Mouse (Mus musculus): ENCODE results near the gene Oprd1. TPM values are rescaled to one million over a fixed set of nuclear protein-coding genes. Genes with fewer than 3 reads are reported as not detected.

The Oprd1 gene
- polyA plus RNA-seq, 1 experiment from 2014 or later, result 0.84 TPM

DNA sequence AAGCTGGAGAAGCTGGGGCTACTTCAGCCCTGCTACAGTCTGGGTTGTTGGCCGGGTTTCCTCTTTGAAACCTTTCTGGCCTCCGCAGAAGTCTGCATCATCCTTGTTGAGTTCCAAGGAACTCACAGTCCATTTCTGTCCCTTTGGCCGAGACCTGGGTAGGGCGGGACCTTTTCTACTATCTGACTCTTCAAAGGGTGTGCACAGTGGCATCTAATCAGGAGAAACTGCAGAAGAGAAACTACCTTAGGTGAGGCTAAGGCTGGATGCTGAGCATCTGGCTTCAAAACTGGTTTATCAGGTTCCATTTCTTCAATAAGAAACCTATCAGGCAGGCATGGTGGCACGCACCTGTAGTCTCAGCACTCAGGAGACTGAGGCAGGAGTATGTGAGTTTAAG lies 79.7 kb downstream of the Oprd1 start:
- ATAC-seq, result no peak
- Histone ChIP-seq H3K9me3 (replicated peaks; ENCODE audit: control insufficient read depth, low read length, poor library complexity, severe bottlenecking) (no peaks in the 10 kb centered on the region), H3K27me3 (ENCODE audit: control insufficient read depth, insufficient read depth, low read depth, low read length) (no peaks in the 10 kb centered on the region), H3K9ac (ENCODE audit: low read depth, low read length) (no peak overlapping the region), H3K4me2 (ENCODE audit: low read length) (no peak overlapping the region), H3K4me1 (ENCODE audit: control insufficient read depth, insufficient read depth, low read length) (peaks cover 4% of the 10 kb centered on the region; the same call in 1 of the 2 replicates), H3K27ac (ENCODE audit: low read length) (no peak overlapping the region), H3K4me3 (ENCODE audit: low read depth, low read length) (no peak overlapping the region), H3K36me3 (ENCODE audit: control insufficient read depth, insufficient read depth, low read length) (no peaks in the 10 kb centered on the region)
- 88% methylated on average over 5 of the region's 5 CpGs for WGBS

DNA sequence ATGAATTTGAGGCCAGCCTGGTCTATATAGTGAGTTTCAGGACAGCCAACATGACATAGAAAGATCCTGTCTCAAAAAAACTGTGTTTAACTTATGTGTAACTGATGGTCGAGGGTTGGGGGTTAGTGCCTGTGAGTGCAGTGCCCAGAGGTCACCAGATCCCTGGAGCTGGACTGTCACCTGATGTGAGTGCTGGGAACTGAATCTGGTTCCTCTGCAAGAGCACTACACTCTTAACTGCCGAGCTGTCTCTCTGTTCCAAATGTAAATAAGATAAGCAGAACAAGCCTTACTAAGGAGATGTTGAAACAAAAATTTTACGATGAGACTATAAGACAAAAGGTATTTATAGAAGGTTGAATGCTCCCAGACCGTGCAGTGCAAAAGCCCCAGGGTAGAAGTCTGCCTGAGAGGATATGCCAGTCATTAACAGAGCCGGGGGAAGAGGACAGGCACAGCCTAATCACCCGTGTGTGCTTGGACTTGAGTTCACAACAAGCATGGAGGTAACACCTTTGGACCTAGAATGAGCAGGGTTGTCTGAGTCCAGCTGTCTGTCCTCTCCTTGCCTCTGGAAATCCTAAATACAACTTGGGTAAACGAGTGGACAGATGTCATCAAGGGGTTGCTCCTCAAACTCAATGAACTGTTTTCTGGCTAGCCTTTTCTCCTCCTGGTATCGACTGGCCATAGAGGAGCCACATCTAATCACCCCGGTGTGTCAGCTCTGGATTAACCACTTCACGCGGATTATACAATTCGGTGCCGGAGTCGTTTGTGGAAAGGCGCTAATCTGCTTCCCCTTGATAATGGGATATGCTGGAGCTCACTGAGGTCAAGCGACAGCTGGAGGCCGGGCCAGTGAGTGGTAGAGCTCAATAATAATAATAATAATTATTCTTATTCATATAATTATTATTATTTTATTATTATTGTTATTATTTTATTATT lies 81.1 kb downstream of the Oprd1 start:
- Histone ChIP-seq H3K9ac (ENCODE audit: low read depth, low read length) (no peak overlapping the region), H3K9me3 (replicated peaks; ENCODE audit: control insufficient read depth, low read length, poor library complexity, severe bottlenecking) (no peaks in the 10 kb centered on the region), H3K27ac (ENCODE audit: low read length) (no peak overlapping the region), H3K4me1 (ENCODE audit: control insufficient read depth, insufficient read depth, low read length) (peaks cover 4% of the 10 kb centered on the region; the same call in 1 of the 2 replicates), H3K4me3 (ENCODE audit: low read depth, low read length) (no peak overlapping the region), H3K27me3 (ENCODE audit: control insufficient read depth, insufficient read depth, low read depth, low read length) (no peaks in the 10 kb centered on the region), H3K36me3 (ENCODE audit: control insufficient read depth, insufficient read depth, low read length) (no peaks in the 10 kb centered on the region), H3K4me2 (ENCODE audit: low read length) (no peak overlapping the region)
- WGBS, result 53% methylated on average over 17 of the region's 17 CpGs
- ATAC-seq, result no peak

DNA sequence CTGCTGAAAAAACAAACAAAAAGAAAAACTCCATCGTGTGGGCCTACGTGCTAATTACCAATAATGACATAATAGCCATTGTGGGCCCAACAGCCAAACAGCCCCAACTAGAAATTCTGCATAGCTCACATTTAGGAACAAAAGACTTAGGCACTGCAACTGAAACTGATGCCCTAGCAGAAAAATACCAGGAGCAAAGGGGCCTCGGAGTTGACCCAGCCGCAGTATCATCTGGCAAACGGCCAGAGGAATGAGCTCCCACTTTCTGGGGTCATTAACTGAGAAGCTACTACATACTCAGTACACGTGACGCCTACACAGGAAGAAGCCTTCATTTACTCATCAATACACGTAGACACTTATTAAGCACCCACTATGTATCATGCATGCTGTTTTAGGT lies 82.0 kb downstream of the Oprd1 start:
- H3K4me3 ChIP-seq (ENCODE audit: low read depth, low read length), result no peak overlapping the region
- no peak overlapping the region for H3K9ac ChIP-seq (ENCODE audit: low read depth, low read length)
- no peaks in the 10 kb centered on the region for H3K27me3 ChIP-seq (ENCODE audit: control insufficient read depth, insufficient read depth, low read depth, low read length)
- peaks cover 4% of the 10 kb centered on the region; the same call in 1 of the 2 replicates for H3K4me1 ChIP-seq (ENCODE audit: control insufficient read depth, insufficient read depth, low read length)
- H3K36me3 ChIP-seq (ENCODE audit: control insufficient read depth, insufficient read depth, low read length), result no peaks in the 10 kb centered on the region
- no peak for ATAC-seq
- 78% methylated on average over 8 of the region's 8 CpGs for WGBS
- H3K9me3 ChIP-seq (replicated peaks; ENCODE audit: control insufficient read depth, low read length, poor library complexity, severe bottlenecking), result no peaks in the 10 kb centered on the region
- H3K4me2 ChIP-seq (ENCODE audit: low read length), result no peak overlapping the region
- no peak overlapping the region for H3K27ac ChIP-seq (ENCODE audit: low read length)

Other genes starting within 250 kb of the Oprd1 start
- 0.18 TPM in 1 of 2 replicates, not detected in the other for gene Tmem200b, start 222.7 kb downstream of the Oprd1 start, polyA plus RNA-seq (2015; fragmentation: Nextera tagmentation; extraction: Ambion mirVana)
- gene Gm10300, start 69.8 kb downstream of the Oprd1 start, polyA plus RNA-seq (2015; fragmentation: Nextera tagmentation; extraction: Ambion mirVana), result not detected in 2 replicates
- gene Epb41, start 69.2 kb downstream of the Oprd1 start, polyA plus RNA-seq (2015; fragmentation: Nextera tagmentation; extraction: Ambion mirVana), result 61.7 and 69.9 TPM in 2 replicates
- 109 and 124 TPM in 2 replicates for gene Ythdf2, start 67.8 kb upstream of the Oprd1 start, polyA plus RNA-seq (2015; fragmentation: Nextera tagmentation; extraction: Ambion mirVana)
- 40.0 and 41.1 TPM in 2 replicates for gene Gmeb1, start 117.1 kb upstream of the Oprd1 start, polyA plus RNA-seq (2015; fragmentation: Nextera tagmentation; extraction: Ambion mirVana)
- 42.8 and 45.2 TPM in 2 replicates for gene Taf12, start 129.9 kb upstream of the Oprd1 start, polyA plus RNA-seq (2015; fragmentation: Nextera tagmentation; extraction: Ambion mirVana)
- 2.1 and 2.9 TPM in 2 replicates for gene Rab42, start 158.9 kb upstream of the Oprd1 start, polyA plus RNA-seq (2015; fragmentation: Nextera tagmentation; extraction: Ambion mirVana)
- gene Trnau1ap, start 185.1 kb upstream of the Oprd1 start, polyA plus RNA-seq (2015; fragmentation: Nextera tagmentation; extraction: Ambion mirVana), result 76.3 and 76.6 TPM in 2 replicates
- 29.8 and 30.8 TPM in 2 replicates for gene Rcc1, start 209.1 kb upstream of the Oprd1 start, polyA plus RNA-seq (2015; fragmentation: Nextera tagmentation; extraction: Ambion mirVana)